Mouse (Mus musculus): ENCODE results near the gene Prtn3. TPM values are rescaled to one million over a fixed set of nuclear protein-coding genes. Genes with fewer than 3 reads are reported as not detected.

Prtn3 gene
- total RNA-seq, 2 experiments from 2014 or later, result 1,536 to 2,258 TPM

DNA sequence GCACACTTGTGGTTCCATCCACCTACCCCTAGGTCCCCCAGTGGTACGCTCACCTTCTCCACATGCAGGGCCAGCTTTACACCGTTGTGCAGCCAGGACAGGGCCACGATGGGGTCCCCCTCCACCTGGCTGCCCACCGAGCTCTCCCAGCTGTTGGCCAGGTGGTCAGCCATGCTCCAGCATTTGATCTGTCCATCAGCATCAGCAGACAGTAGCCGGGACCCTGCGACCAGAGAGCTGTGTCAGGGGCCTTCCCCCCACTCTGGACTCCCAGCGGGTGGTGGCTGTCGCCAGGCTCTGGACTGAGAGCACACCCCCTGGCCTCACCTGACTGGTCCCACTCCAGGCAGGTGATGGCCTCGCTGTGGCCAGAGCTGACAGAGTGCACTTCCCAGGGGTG, 32.4 kb downstream of the Prtn3 start:
- ATAC-seq (replicated peaks; ENCODE audit: poor library complexity, severe bottlenecking), result no peak

DNA sequence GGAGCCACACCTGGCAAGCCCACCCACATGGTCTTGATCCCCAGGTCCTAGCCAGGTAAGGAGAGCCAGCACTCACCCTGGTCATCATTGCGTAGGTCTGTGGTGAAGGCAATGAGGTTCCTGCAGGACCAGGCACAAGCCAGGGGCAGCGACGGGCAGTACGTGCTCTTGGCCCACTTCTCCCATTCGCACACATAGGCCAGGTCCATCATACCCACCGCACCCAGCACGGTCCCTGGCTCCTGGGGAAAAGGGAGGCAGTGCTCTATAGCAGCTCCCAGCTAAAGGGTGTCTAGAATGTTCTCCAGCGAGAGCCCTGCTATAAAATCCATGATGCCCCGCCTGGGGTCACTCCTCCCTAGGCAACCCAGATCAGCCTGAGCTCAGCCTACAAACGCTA, 33.1 kb downstream of the Prtn3 start:
- no peak for ATAC-seq (replicated peaks; ENCODE audit: poor library complexity, severe bottlenecking)

DNA sequence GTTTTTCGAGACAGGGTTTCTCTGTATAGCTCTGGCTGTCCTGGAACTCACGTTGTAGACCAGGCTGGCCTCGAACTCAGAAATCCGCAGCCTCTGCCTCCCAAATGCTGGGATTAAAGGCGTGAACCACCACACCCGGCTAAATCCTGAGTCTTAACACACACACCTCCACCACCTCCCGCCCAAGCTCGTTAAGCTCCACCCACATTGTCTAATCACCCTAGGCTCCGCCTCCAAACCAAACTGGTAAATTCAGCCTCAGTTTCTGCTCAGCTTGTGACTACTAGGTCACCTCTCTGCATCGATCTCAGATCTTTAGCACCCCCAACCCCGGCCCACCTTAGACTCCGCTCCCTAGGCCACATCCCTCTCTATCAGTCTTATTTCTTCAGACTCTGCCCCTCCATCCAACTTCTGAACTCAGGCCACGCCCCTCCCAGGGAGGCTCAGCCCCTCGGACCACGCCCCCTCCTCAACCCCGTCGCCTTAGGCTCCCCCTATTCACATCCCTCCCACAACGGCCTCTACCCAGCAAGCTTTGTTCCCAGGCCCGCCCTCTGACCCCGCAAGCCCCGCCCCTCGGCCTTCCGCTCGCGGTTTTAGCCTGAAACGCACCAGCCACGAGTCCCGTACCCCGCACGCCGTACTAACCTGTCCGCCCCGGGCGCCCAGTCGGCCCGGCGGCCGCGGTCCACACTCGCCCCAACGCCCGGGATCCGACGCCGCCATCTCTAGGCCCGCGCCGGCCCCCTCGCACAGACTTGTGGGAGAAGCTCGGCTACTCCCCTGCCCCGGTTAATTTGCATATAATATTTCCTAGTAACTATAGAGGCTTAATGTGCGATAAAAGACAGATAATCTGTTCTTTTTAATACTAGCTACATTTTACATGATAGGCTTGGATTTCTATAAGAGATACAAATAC, 34.2 kb downstream of the Prtn3 start, which contains the start of gene Med16:
Gene Med16, minus strand, starts transcription at position 757 of the 925 bp plus-strand sequence.
- ATAC-seq (replicated peaks; ENCODE audit: poor library complexity, severe bottlenecking), result peak; percentile 95

DNA sequence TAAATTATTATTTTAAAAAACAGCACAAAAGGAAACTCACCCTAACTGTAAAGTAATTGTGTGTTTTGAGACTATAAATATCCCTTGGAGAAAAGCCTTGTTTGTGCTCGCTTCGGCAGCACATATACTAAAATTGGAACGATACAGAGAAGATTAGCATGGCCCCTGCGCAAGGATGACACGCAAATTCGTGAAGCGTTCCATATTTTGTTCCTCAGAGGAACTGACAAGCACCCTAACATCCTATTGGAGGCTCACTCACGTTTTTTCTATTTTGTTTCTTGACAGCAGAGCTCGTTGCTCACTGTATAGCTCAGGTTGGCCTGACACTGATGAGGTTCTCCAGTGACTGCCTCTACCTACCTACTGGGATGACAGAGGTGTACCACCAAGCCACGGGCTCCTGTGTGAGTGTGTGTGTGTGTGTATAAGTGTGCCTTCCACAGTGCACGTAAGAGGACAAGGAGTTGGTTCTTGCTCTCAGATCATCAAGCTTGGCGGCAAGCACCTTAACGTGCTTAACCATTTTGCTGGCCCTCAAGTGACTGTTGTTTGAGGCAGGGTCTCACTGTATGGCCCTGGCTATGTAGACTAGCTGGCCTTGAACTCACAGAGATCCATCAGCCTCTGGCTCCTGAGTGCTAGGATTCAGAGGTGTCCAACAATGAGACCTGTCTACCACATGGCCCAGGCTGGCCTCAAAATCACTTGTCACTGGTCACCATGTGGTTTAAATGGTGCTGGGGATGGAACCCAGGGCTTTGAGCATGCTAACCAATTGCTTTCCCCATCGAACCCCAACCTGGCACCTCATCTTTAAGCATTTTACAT, 35.0 kb downstream of the Prtn3 start:
- peak; percentile 10 for ATAC-seq (replicated peaks; ENCODE audit: poor library complexity, severe bottlenecking)

DNA sequence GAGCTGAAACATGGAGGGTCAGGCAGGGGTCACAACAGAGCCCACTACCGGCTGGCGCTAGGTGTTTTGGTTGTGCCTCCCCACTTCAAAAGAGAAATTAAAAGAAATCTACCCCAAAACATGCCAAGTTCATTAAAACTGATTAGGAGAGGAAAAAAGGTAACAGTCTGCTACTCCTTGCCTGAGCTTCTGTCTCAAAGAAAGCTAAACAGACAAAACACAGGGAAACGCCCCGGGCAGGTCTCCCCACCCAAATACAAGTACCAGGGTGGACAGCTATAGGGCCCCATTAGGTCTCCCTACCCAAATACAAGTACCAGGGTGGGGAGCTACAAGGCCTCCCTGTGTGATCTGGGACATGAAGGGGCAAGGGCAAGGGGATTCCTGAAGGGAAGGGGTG, 36.3 kb downstream of the Prtn3 start, which contains the start of gene Gm26602:
Gene Gm26602, plus strand, starts transcription at position 301 of the 400 bp plus-strand sequence.
- no peak for ATAC-seq (replicated peaks; ENCODE audit: poor library complexity, severe bottlenecking)

DNA sequence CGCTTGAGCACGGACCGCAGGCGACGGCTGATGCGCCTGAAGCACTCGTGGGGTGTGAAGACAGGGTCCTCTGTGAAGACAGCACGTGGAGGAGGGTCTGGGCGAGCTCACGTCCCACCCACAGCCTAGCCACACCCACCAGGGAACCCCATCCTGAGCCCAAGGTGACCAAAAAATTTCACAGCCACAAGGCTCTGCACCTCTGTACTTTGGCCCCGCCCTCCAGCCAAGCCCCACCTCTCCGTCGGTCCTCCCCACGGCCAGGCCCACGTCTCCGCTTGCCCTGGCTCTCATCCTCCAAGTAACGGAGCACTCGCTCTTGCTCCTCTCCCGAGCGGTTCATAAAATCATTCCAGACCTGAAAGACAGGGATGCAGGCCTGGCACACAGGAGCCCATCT, 38.1 kb downstream of the Prtn3 start:
- no peak for ATAC-seq (replicated peaks; ENCODE audit: poor library complexity, severe bottlenecking)

DNA sequence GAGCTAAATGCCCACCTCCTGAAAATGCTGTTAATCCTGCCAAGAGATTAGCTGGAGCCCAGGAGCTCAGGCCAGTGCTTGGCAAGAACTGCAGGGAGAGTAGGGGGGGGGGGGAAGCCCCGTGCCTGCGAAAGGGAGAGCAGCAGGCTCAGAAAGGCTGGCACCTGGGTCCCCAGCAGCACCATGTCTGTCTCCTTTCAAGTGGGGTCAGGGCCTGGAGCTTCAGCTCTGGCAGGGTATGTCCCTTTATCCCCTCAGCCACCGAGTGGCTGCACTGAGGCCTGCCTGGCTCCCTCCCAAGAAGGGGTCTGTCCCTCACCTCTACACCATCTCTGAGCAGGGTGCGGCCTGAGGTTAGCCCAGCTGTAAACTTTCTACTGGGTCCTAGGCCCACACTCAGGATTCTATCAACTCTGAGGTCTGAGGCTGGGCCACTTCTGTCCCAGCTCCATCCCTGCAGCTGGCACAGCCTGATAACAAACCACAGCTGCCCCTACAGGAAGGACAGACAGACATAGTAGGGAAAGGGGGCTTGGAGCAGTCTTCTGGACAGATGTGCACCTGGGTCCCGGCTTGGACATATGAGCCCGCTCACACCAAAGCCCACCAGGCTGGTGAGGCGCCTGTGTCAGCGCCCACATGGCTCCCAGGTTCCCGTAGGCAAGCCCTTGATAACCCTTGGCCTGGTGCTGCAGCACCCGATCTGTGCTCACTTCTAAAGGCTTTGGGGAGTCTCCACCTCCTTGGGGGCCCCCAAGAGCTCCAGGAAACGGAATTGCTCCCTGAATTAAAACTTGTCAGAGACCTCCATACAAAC, 40.1 kb downstream of the Prtn3 start:
- 0 out of 2 replicates have a peak, but pooled peaks have one; percentile 4 for ATAC-seq (replicated peaks; ENCODE audit: poor library complexity, severe bottlenecking)

DNA sequence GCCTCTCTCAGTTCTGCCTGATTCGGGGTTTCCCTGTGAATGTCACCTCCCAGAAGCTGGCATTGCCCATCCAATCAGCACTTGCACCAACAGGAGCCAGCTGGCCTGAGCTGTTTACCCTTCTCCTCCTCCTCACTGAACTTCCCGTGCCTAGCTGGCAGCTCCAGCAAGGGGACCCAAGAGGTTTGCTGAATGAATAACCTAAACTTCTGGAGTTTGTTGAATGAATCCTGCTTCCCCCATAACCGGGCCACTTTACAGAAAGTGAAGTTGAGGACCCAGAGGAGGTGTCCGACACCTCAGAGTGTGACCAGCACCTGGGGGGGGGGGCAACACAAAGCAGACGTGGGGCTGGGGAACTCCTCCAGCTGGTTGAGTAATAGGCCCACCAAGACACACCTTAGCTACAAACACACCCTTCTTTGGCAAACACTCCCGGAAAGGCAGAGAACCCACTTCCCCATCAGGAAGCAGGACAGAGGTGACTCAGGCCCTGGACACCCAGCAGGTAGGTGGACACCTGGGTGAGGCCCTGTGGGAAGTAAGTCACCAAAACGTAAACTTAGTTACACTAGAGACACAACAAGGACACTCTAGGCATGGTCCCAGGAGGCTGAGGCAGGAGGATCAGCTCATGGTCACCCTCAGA, 40.8 kb downstream of the Prtn3 start:
- ATAC-seq (replicated peaks; ENCODE audit: poor library complexity, severe bottlenecking), result no peak

DNA sequence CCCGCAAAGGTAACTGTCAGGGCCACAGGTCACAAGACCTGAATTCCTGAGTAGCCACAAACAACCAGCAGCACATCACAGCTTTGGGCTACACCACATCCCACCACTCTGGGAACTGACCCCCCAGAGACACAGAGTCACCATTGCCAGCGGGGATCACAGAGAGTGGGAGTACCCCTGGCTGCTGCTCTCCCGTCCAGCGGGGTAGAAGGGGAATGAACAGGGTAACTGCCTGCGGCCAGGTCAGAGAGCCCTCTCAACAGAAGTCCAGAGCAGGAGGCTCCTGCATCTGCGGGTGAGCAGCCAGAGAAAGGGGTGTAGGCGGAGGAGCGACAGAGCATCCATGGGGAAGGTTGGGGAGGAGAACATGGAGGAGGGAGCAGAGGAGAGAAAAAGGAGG, 41.8 kb downstream of the Prtn3 start:
- ATAC-seq (replicated peaks; ENCODE audit: poor library complexity, severe bottlenecking), result no peak

DNA sequence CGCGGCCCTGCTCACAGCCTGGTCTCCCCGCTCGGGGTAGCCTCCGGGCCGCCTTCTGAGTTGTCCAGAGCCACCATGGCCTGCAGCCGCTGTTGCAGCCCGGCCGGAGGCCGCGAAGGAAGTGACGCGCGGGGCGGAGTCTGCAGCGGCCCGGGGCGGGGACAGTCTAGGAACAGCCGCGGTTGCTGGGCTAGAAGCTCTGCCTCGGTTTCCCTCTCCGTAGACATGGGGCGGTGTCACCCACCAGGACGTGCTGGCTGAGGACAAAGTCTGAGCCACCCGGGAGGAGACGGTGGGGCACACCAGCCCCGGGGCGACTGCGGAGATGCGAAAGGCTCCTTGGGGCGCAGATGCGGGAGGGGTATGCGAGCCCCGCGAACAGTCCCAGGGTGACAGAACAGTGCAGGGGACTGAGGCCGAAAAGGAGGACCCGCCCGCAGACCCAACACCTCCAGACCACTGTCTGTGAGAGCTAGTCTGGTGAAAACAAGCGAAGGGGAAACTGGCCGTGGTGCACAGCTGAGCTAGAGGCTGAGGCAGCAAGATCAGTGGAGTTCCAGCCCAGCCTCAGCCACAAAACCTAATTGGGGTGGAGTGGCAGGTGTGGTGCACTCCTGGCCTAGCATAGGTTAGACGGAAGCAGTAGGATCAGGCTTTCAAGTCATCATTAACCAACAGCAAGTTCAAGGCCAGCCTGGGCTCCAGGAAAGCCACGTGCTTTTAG, 42.7 kb downstream of the Prtn3 start, which contains the start of gene Kiss1r:
Gene Kiss1r, plus strand, starts transcription at position 164 of the 724 bp plus-strand sequence.
- ATAC-seq (replicated peaks; ENCODE audit: poor library complexity, severe bottlenecking), result peak; percentile 74

DNA sequence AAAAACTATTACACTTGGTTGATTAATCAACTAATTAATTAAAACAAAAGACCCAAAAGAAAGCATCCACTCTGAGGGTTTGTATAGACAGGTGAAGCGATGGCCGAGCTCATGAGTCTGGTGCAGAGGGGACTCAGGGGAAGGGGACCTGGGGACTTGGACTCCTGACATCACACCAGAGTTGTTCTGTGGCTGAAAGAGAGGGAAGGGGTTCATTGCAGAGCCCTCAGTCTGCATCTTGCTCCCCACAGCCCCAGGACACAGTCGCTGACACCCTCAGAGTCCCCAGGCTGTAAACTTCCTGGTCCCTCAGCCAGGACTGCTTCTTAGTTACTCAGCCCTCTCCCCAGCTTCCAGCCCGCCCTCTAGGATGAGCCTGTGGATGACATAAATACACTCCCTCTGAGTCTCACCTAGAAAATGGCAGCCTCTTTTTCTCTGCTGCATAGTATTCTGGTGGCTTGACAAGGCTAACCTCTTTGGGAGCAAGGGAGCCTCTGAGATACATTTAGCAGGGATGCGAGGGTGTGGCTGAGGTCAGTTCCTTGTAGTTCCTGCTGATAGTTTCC, 43.3 kb downstream of the Prtn3 start:
- no peak for ATAC-seq (replicated peaks; ENCODE audit: poor library complexity, severe bottlenecking)

DNA sequence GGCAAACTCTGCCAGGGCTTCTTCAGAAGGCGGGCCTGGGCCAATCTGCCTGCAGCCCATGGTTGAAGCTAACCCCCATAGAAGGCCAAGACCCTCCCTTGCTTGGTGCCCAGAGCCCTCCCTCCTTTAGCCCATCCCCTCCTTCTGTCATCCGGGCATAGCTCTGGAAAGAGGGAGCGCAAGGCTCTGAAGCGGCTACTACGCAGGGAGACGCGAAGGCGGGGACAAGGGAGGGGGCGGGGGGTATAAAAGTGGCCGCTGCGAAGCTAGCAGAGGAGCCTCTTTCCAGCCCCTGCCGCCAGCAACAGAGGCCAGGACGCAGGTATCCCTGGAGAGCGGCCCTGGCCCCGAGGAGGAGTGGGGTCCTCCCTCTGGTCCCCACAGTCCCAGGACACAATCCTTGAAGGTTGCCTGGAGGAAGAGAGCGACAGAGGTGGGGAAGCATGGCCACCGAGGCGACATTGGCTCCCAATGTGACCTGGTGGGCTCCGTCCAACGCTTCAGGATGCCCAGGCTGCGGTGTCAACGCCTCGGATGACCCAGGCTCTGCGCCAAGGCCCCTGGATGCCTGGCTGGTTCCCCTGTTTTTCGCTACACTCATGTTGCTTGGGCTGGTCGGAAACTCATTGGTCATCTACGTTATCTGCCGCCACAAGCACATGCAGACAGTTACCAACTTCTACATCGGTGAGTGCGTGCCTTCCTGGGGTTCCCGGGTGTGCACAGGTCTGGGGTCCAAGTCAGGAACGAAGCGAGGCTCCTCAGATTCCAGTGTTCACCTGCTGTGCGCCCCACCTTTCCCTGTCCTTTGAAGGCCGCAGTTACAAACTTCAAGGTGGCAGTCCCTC, 44.2 kb downstream of the Prtn3 start:
- ATAC-seq (replicated peaks; ENCODE audit: poor library complexity, severe bottlenecking), result no peak

DNA sequence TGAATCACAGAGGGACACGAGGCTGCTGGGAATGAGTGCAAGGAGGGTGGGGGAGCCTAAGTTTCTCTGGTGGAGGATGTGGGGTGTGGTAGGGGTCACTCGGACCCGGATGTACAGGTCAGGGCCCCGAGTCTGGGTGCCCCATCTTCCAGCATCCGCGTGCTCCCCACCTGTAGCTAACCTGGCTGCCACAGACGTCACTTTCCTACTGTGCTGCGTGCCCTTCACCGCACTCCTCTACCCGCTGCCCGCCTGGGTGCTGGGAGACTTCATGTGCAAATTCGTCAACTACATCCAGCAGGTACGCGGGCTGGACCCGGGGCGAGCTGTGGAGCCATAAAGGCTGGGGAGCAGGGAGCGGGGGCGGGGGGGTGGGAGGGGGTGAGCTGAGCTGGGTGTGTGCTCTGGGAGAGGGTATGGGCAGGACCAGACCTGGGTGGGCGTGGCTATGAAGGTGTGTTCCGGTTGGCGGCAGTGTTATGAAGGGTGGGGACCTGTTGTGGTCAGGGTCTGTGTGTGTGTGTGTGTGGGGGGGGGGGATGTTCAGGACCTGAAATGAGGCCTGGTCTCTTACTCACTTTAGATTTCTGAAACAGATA, 45.1 kb downstream of the Prtn3 start:
- no peak for ATAC-seq (replicated peaks; ENCODE audit: poor library complexity, severe bottlenecking)

DNA sequence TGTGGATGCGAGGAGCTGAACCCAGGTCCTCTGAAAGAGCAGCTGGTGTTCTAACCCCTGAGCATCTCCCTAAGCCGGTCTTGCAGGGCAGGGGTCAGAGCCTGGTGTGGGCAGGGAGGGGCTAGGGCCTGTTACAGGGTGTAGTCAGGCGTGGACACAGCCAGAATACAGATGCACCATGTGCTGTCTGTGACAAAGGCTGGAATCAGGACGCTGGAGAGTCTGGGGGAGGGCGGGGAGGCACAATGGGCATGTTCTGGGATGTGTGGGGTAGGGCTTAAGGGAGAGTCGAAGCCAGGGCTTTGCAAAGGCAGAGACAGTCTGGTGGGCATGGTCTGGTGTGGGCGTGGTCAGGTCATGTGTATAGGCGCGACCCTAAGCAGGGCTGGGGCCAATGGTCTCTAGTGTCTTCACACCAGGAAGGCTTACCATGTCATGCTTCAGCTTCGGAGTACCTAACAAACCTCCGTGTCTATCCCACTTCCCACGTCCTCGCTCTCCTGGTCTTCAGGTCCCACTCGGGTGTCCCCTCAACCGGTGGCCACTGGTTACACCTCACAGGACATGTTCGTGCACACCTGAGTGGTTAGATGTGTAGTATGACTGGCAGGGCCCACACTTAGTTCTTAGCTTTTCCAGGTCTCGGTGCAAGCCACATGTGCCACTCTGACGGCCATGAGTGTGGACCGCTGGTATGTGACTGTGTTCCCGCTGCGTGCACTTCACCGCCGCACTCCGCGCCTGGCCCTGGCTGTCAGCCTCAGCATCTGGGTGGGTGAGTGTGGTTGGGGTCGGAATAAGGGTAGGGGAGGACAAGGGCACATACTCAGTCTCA, 46.0 kb downstream of the Prtn3 start:
- ATAC-seq (replicated peaks; ENCODE audit: poor library complexity, severe bottlenecking), result no peak

DNA sequence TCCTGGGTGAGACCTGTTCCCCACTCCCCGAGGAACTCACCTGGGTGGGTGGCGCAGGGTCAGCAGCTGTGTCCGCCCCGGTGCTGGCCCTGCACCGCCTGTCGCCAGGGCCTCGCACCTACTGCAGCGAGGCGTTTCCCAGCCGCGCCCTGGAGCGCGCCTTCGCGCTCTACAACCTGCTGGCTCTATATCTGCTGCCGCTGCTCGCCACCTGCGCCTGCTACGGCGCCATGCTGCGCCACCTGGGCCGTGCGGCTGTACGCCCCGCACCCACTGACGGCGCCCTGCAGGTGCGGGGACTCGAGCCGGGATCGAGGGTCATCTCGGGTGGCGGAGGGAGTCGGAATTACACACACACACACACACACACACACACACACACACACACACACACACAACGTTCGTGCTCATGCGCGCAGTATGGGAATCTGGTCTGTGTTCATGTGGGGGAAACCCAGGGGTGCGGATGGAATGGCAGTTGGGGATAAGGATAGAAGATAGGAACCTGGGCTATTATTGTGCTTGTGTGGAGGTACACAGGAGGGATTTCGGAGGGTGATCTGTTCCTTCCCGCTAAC, 46.8 kb downstream of the Prtn3 start, which contains the start of gene R3hdm4:
Gene R3hdm4, minus strand, starts transcription at position 251 of the 578 bp plus-strand sequence.
- ATAC-seq (replicated peaks; ENCODE audit: poor library complexity, severe bottlenecking), result no peak

DNA sequence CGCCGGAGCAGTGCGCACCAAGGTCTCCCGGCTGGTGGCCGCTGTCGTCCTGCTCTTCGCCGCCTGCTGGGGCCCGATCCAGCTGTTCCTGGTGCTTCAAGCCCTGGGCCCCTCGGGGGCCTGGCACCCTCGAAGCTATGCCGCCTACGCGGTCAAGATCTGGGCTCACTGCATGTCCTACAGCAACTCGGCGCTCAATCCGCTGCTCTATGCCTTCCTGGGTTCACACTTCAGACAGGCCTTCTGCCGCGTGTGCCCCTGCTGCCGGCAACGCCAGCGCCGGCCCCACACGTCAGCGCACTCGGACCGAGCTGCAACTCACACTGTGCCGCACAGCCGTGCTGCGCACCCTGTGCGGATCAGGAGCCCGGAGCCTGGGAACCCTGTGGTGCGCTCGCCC, 47.3 kb downstream of the Prtn3 start:
- ATAC-seq (replicated peaks; ENCODE audit: poor library complexity, severe bottlenecking), result no peak

Data from granulocyte monocyte progenitor cell, adult 5-6 weeks (primary cell).